Mouse (Mus musculus) olfactory bulb, adult 2 months (tissue): ENCODE measurements at regions not wholly inside any gene's neighbourhood (a gene's known extent, or its start where the extent isn't known, plus 50 kb on each side); places are given as distances from the start of the nearest gene placed in this dataset.

Source experiments
- H3K27ac ChIP-seq: fragments of 200-500 bp; 2 replicates; pipeline ENCODE4 v1.5.1; 2012; ENCODE audit warnings: low read depth, low read length; ENCODE audit not compliant: insufficient read depth
- H3K4me1 ChIP-seq: fragments of 200-500 bp; 2 replicates; pipeline ENCODE4 v1.6.1; 2012; ENCODE audit warnings: low read length; ENCODE audit not compliant: control insufficient read depth, insufficient read depth
- H3K4me3 ChIP-seq: fragments of 200-500 bp; 2 replicates; pipeline ENCODE4 v1.5.1; 2012; ENCODE audit warnings: mild to moderate bottlenecking, low read depth, low read length, moderate library complexity; ENCODE audit not compliant: insufficient read depth
- CTCF ChIP-seq: fragments of 200-500 bp; IDR thresholded peaks from 2 replicates; pipeline ENCODE4 v1.5.1; 2012; ENCODE audit warnings: low read depth, mild to moderate bottlenecking, low read length, moderate library complexity; ENCODE audit not compliant: insufficient read depth
- POLR2A ChIP-seq: fragments of 200-500 bp; IDR thresholded peaks from 2 replicates; pipeline ENCODE4 v1.6.1; 2012; ENCODE audit warnings: mild to moderate bottlenecking, low read depth, low read length, moderate library complexity; ENCODE audit not compliant: insufficient read depth
- WGBS: fragments of 180-500 bp; shearing (Covaris S2); methylation state at CpG from one replicate; pipeline ENCODE4 v1.1.7; 2018; 5-methylcytosine and 5-hydroxymethylcytosine counted together

DNA sequence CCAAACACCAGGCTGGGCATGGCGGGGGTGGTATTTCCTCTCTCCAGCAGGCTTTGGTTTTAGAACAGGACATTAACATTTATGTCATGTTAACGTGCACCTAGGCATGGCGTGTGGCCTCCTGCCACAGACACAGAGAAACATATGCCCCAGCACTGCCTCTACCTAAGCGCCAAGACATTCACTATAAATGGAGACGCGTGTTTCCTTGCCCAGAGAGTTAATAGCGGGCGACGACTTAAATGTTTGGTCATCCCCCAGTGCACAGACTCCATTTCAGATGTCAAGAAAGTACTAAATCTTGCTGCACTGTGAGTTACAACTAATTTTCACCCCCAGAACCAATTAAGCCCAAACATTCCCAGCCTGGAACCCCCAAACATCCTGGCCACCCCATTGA, 646.3 kb downstream of the Rab28 start:
- Histone ChIP-seq H3K4me3 (no peak overlapping the region), H3K4me1 (no peaks in the 10 kb centered on the region), H3K27ac (no peak overlapping the region)
- TF ChIP-seq CTCF (no peak), POLR2A (no peak)
- 94% methylated on average over 9 of the region's 9 CpGs for WGBS

DNA sequence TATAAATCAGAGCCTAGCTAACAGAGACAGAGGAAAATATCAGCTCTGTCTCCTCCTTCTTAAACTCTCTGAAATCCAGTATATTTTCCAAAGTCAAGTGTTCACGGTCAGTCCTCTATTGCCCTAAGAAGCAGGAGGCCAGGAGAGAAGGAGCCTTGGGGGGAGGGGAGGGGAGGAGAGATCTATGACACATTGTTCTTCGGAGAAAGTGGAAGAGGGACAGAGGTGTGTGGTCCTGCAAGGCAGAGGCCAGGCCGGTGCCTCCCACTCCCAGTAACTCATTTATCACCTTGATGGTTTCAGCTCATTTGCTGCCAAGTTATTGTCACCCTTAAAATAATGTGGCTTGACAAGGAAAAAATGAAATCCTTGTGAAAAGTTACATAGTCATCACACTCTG, 646.7 kb downstream of the Rab28 start:
- no peak for TF ChIP-seq CTCF
- no peak for TF ChIP-seq POLR2A
- Histone ChIP-seq H3K4me3 (no peak overlapping the region), H3K27ac (no peak overlapping the region), H3K4me1 (no peaks in the 10 kb centered on the region)
- 78% methylated on average over 3 of the region's 3 CpGs for WGBS

- no peaks in the 10 kb centered on the region for H3K4me1 ChIP-seq
- TF ChIP-seq POLR2A (no peak), CTCF (no peak)
- no peak overlapping the region for H3K4me3 ChIP-seq
- H3K27ac ChIP-seq: no peak overlapping the region
- WGBS: 88% methylated on average over 3 of the region's 3 CpGs
Measured at GRCm38 (mm10) chr5:41058015-41058414, 649.9 kb downstream of the Rab28 start.

- TF ChIP-seq CTCF (no peak), POLR2A (no peak)
- 37% methylated on average over 4 of the region's 4 CpGs for WGBS
- H3K4me1 ChIP-seq: no peaks in the 10 kb centered on the region
- H3K27ac ChIP-seq: no peak overlapping the region
- H3K4me3 ChIP-seq: no peak overlapping the region
Measured at GRCm38 (mm10) chr5:41051948-41052347, 656.0 kb downstream of the Rab28 start.

GRCm38 (mm10) chr5:41048515-41048914, 659.4 kb downstream of the Rab28 start:
- Histone ChIP-seq H3K27ac (no peak overlapping the region), H3K4me1 (no peaks in the 10 kb centered on the region), H3K4me3 (no peak overlapping the region)
- no peak for TF ChIP-seq CTCF
- no peak for TF ChIP-seq POLR2A
- WGBS: 0% methylated on average over 1 of the region's 1 CpGs

DNA sequence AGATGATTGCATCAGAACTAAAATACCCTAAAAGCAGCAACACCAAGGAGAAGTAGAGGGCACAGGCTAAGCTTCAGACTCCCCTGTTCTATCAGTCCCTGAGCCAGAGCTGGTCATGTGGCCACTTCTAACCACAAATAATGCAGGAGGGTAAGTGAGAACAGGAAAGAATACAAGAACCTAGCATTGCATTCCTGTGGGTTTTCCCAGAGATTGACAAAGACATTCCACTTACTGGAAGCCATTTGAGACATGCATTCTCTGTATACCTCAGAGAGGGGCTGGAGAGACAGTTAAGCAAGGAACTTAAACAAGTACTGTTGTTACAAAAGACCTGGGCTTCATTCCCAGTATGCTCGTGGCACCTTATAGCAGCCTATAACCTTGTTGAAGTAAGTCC, 662.7 kb downstream of the Rab28 start:
- TF ChIP-seq CTCF (no peak), POLR2A (no peak)
- Histone ChIP-seq H3K27ac (no peak overlapping the region), H3K4me1 (no peaks in the 10 kb centered on the region), H3K4me3 (no peak overlapping the region)
- WGBS: 77% methylated on average over 1 of the region's 1 CpGs

- no peak overlapping the region for H3K27ac ChIP-seq
- TF ChIP-seq CTCF (no peak), POLR2A (no peak)
- no peak overlapping the region for H3K4me3 ChIP-seq
- H3K4me1 ChIP-seq: no peaks in the 10 kb centered on the region
Measured at GRCm38 (mm10) chr5:41044465-41044864, 663.5 kb downstream of the Rab28 start.

GRCm38 (mm10) chr5:41038790-41039189, 669.2 kb downstream of the Rab28 start:
- Histone ChIP-seq H3K4me3 (no peak overlapping the region), H3K4me1 (no peaks in the 10 kb centered on the region), H3K27ac (no peak overlapping the region)
- TF ChIP-seq POLR2A (no peak), CTCF (no peak)
- 86% methylated on average over 4 of the region's 4 CpGs for WGBS

GRCm38 (mm10) chr5:41006692-41007091, 701.3 kb downstream of the Rab28 start:
- WGBS: 61% methylated on average over 3 of the region's 3 CpGs
- Histone ChIP-seq H3K4me1 (no peaks in the 10 kb centered on the region), H3K27ac (no peak overlapping the region), H3K4me3 (no peak overlapping the region)
- TF ChIP-seq CTCF: no peak
- no peak for TF ChIP-seq POLR2A

- WGBS: 84% methylated on average over 7 of the region's 7 CpGs
Measured at GRCm38 (mm10) chr5:40986562-40986961, 721.4 kb downstream of the Rab28 start.

More at GRCm38 (mm10) chr5:40986562-40986961, 721.4 kb downstream of the Rab28 start:
- Histone ChIP-seq H3K4me3 (no peak overlapping the region), H3K4me1 (no peaks in the 10 kb centered on the region), H3K27ac (no peak overlapping the region)
- TF ChIP-seq POLR2A: no peak
- no peak for TF ChIP-seq CTCF
